Mouse (Mus musculus): ENCODE data around the gene Kcnk10. TPM values are rescaled to one million over a fixed set of nuclear protein-coding genes. Genes with fewer than 3 reads are reported as not detected.

Gene Kcnk10
- total RNA-seq, 2 experiments from 2014 or later = 0.09 TPM

DNA sequence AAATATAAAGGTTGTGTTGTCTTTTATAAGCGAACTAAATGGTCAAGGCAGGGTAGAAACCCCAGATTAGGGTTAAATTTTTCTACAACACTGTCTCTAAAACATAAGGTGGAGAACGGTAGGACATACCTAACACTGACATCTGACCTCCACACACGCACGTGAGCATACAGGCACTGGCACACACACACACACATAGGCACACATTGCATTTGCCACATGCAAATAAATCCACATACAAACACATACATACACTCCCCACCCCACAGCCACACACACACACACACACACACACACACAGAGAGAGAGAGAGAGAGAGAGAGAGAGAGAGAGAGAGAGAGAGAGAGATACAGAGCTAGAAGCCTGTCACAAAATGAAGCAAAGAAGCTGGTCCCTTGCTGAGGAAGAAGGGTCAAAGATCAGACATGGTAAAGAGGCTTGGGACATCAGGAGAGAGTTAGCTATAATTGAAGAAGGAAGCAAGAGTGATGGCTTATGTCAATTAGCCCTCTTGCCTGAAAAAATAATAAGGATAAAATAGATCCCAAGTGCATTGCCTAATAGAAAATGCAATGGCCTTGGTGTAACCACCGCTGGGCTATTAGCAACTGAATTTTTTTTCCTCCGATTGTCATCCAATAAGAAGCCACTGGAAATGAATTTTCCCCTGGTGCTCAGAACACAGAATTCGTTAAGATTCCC is 58.1 kb downstream of the Kcnk10 start:
- DNase-seq = no peak

DNA sequence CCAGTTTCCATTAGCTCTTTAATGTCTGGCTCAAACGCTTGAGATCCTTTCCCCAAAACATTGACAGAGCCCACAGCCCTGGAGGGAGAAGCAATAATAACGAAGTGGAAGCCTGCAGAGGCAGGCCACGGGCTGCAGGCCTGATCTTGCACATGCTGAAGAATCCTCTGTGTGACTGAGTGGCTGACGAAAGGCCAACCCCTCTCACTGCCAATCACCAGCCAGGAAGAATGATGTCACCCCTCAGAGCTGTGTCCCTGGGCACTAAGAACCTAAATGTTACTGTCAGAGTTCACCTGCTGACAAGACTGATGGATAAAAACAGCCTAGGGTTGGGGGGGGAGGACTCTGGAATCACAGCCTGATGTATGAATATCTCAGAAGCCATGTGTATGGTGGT is 72.5 kb downstream of the Kcnk10 start:
- no peak for DNase-seq

DNA sequence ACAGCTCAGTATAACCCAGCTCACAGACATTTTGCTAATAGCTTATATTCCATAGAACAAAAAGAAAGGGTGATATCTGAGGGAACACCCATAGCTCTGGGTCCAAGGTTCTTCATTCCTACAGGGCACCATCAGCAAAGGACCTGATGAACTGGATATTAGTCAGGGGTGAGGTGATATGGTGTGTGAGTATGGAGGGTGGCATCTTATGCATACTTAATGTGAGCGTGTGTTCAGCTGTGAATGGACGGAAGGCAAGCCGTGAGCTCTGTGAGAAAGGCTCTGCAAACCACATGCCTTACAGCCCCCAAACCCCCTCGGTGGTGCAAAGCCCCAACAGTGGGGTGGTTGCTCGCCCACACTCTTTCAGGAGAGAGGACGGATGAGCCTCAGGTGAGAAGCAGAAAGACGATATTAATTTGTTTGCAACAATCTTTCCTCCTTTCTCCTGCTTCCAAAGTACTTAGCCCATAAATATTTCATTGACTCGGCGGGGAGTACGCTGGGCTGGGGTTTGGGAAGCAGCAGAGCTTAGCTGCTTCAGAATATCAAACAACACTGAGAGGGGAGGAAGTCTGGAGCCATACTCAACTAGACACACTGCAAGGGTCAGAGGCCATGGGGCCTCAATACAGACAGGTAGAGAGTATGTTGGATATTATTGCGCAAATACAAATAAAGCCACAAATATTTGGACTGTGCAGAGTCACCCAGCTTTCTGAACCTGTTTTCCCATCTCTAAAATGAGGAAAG is 76.4 kb downstream of the Kcnk10 start:
- DNase-seq = no peak

DNA sequence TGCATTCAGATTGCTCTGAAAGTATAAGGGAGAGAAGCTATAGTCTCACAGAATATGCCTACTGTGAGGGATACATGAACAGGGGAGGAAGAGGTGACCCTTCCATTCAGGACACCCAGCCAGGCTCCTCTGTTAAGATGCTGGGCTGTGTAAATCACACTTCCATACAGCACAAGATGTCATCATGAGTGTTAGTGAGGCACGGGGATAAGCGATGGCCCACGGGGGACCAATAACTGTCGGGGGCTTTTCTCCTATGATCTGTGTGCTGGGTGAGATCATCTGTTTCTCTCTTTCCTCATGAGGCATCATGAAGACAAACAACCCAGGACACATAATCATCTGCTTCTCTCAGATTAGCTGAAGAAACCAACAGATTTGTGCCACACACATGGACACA is 77.1 kb downstream of the Kcnk10 start:
- DNase-seq = no peak

DNA sequence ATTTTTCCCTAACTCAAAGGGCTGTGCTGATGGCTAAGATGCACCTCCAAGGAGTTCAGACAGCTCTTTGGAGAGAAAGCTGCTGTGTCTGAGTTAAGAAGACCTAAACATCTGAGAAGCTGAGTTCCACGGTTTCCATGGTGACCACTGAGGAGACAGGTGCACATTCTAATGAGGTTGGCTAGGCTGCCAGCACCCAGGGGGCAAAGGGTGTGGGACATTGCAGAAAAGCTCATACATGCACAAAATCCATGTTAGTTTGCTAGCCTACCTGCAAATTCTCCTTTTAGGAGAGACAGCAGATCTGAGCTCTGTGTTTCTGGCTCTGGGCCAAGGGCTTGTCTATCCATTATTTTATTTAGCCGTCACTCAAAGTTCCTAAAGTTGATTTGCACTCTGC is 96.7 kb downstream of the Kcnk10 start:
- no peak for DNase-seq

DNA sequence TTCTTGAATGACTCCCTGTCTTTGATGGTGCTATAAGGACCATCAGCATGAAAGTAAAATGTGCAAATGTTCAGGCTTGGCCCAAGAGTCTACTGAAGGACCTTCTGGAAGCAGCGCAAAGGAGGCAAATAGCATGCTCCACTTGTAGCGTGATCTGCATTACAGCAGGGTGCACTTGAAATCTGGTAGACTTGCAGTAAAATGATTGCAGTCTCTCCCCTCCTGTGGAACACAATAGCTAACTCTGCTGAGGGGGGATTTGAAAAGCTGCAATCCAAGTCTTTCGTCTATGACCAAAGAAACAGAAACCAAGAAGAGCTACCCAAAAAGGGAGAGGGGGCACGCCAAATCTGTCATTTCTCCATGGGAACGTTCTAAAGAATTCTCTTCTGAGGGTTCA is 97.1 kb downstream of the Kcnk10 start:
- no peak for DNase-seq

DNA sequence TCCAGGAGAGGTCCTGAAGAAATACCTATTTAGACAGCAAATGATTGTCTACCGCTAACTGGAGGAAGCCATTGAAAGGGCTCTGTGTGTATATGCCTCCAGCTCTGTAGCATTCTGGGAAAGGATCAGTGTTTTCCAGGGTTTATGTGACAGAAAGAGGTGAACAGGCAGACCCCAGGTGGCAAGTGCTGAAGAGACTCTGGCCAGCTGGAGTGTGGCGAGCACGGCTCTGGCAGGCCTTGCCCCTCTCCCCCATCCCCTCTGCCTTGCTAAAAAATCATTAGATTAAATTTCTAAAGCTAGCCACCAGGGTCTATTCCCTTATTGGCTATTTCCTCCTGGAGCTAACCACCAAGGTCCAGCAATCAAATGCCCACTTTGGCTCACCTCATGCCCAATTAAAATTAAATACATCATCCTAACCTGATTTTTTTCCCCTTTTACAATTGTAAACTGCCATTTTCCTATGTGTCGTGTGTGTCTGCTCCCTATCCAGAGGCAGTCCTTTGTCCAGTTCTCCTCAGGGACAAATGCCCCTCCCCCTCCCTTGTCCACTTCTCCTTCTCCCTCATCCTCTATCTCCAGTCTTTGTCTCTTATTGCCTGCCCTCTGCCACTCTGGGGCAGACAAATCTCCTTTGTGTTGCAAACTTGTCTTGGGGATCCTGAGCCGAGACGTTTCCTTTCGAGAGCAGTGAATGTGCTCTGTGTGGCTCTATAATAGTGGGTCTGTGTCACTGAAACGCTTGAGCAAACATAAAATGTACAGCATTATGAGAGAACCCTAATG is 100.2 kb downstream of the Kcnk10 start:
- DNase-seq = no peak

DNA sequence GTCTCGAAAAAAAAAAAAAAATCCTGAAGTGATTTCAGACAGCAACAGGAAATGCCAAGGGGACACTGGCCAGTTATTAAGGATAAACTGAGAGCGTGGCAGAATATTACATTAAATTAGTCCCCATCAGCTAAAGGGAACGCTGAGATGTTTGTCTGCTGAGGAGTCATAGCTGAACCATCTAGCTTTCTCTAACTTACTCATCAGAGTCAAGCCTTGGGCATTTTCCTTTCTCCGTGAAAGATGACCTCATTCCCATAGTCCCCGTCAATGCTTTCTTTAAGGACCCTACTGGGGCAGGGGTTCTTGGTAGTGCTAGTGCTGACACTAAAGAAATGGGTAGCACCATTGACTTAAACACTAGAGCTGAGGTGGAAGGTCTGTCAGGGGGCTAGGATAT is 106.9 kb downstream of the Kcnk10 start:
- DNase-seq = no peak

DNA sequence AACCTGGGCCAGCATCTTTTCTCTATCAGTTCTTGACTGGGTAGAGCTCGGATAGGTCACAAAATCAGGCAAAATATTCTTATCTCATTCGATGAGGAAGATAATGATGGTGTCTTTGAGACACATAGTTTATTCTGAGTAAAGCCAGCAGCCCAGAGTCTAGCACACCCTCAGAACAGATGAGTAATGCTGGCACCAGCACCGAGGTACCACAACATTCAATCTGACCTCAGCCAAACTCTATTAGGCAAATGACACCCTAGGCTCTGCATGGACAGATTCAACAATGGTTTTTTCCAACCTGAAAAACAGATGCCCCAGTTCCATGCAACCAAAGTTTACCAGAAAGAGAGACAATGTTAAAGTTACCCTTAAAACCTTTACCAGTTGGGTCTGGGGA is 108.0 kb downstream of the Kcnk10 start:
- DNase-seq = no peak

DNA sequence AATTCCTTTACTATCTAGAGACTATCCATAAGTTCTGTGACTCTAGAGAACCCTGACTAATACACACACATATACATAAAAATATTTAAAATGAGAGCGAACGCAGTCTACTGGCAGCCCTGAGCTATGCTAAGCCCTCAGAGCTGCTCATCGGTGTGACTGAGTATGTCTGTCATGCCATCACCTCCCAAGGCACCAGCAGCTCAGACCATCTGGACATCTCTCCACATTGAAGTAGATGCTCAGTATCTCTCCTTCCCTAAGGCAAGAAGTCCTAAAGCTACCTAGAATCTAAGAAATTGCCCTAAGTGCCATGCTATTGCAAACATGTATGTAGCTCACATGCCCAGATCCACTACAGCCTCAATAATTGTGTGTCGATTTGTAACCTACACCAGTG is 110.3 kb downstream of the Kcnk10 start:
- no peak for DNase-seq

DNA sequence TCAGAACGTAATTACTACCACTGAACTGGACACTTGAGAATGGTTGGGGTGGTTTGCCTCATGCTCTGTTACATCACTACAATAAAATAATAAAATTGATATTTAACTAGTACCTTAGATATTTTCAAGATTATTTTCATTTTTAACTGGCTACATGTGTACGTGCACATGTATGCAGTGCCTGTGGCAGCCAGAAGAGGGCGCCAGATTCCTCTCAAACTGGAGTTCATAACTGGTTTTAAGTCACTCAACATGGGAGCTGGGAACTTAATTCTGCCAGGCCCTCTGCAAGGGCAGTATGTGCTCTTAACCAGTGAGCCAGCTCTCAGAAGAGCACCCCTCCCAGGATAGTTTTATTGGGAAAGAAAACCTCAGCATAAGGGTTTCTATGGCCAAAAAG is 118.2 kb downstream of the Kcnk10 start:
- DNase-seq = no peak

DNA sequence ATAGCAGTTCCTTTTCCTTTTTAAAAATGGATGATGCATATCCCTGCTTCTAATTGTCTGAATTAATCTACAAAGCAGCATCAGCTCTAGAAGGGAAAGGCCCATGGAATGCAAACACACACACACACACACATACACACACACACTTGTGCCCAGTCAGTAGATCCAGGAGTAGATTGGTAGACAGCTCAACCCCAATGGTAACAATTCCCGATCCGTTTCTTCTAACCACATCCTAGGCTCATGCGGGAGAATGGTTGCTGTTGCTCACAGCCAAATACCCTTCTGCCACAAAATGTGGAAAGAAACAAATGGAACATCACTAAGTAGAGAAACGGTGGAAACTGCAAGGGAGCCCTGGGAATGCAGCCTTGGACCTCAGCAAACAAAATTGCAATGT is 119.2 kb downstream of the Kcnk10 start:
- DNase-seq = no peak

DNA sequence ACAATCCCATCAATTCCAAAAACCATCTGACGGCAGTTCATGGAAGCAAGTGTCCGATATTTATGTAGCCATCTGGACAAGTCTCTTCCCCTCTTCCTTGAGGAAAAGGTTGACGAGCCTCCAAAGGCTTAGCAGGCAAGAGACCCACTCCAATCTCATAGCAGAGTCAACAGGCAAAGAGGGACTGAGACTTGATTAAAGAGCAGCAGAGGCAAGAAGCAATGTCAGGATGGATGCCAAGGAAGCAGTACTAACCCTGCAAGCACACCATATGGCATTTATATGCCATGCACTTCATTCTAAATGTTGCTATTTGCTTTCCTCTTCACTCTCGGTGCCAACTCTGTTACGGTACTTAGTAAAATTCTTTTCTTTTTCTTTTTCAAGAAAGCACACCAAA is 119.6 kb downstream of the Kcnk10 start:
- DNase-seq = no peak

DNA sequence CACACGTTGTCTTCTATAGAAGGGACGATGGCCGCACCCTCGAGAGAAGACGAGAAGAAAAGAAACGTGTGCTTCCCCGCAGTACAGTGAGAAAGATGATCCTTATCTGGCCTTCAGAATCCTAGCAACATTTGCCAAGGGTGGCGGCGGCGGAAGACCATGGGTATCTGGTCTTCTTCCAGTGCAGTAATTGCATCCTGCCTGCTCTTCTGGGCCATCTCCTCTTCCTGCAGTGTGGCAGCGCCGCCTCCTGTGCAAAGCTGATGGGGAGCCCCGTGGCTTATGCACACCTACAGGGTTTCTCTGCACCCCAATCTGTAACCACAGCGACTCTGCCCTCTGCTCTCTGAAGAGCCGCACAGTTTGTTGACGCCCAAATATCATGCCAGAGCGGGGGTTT is 124.9 kb downstream of the Kcnk10 start:
- DNase-seq = no peak

DNA sequence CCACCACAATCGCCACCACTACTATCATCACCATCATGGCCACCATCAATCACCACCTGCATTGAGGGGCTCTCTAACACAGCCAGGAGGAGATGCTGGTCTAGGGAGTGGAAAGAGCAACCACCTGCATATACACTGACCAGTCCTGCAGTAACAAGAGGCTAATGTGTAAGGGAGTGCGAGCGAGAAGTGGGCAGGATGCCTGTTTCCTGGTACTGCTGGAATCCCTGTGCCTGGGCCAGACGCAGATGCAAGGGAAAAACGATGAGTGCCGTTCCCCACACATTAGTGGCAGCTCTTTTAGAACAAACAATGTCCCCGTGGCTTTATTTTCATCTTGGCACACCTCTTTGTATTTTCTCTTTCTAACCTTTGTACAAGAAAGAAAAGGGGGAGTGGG is 125.5 kb downstream of the Kcnk10 start:
- no peak for DNase-seq

DNA sequence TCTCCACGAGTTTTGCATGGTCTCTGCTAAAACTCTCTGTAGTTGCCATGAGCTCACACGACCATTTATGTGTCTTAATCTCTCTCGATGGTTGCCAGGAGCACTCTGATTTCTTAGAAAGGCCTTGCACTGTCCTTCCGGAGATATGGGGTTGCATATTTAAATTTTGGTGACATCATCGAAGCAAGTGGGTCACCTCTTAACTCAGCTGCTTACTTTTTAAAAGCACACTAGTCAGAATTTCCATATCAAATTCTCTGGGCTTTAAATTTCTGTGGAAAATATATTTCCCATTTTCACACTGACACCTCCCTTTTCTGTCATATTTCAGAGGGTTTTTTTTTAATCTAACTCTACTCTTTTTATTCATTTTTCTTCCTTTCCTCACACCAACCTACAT is 132.5 kb downstream of the Kcnk10 start:
- DNase-seq = no peak

DNA sequence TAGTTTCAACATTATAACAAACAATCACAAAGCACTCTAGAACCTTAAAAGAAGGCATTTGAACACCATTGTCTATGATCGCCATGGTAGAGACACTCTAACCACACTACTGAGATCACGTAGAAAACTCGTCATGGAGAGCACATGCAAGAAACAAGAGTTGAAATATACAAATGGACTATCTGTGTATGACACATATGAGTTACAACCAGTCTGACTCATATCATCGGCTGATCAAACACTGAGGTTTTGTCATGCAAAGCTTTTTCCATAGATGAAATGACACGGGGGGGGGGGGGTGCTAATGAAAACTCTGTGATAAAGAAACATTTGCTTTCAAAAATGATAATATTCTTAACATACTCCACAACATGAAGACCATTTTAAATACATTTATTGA is 133.2 kb downstream of the Kcnk10 start:
- no peak for DNase-seq

DNA sequence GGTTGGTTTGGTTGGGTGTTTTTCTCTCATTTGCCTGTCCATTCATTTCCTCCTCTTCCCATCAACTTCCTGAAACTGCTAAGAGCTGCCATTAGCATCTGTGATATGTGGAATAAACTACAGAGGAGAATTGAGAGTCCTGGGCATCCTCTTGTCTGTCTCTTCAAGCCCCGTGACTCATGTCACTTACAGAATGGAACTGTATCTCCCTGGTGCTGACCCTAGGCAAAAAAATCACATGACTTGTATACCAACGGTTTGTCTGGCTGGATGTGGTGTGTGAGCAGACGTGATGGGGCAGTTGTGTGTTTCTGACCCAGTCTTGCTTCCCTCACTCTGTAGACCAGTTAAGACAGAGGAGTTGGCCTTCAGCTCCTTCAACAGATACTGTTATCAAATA is 134.4 kb downstream of the Kcnk10 start:
- no peak for DNase-seq

DNA sequence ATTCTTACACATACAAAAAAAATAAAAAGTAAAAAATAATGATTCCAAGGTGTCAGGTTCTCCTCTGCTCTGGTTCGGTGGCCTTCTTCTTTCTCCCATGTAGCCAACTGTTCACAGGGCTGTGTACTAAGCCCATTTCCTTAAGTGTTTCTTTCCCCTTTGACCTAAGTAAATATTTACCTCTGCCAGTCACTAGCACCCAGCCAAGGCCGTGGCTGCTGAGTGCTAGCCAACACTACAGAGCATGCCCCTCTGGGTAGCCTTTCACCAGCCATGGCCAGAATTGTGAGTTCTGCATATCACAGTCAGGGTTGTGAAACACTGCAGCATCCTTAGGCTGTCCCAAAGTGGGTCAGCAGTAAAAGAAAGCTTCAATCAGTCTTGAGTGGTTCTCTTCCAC is 140.0 kb downstream of the Kcnk10 start:
- no peak for DNase-seq

DNA sequence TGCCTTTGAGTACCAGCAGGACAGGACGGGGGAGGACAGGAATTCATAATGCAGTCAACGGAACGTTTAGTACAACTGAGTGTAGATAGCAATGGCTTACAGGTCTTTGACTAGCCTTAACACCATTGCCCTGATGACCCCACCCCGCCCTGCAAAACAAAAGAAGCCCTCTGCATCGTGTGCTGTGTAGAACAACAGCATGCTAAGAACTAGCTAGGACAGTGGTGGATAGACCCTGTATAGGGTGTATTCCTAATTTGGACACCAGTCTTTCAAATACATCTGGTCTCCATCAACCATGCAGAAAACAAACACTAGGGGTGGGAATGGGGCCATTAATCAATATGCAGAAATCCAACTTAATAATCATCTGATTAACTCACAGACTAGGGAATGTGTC is 147.4 kb downstream of the Kcnk10 start:
- no peak for DNase-seq

DNA sequence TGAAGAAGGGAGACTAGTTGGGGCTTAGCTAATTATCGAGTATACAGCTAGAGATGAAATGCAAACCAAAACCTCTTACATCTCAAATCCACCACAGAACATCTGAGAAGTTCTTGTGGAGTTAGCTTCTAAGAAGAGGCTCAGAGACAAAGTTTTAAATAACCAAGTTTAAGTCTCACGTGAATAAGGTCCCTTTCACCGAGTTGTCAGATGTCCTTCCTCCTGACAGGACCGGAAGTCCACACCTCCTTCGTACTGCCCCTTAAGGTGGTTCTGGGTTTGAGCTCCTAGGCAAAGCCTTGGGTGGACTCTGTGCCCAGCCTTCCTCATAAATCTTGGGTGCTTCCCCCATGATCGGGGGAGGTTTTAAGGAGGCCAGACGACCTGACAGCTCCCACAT is 156.8 kb downstream of the Kcnk10 start:
- DNase-seq = no peak

DNA sequence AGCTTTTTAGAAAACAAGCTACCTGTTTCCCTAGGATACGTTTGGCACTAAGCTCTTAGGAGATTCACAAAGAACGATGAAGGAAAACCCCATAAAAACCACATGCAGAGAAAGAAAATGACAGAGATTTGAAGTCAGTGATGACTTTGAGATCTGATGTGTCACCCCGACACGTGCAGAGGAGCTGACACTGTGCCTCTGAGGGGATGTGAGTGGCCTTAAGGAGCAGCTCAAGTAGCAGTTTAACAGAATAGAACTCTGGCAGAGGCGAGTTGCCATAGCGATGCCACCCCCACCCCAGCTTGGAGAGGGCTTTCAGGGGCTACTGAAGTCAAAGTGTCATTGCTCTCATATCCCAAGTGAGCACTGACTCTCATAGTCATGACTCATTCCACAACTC is 158.3 kb downstream of the Kcnk10 start:
- DNase-seq = no peak

DNA sequence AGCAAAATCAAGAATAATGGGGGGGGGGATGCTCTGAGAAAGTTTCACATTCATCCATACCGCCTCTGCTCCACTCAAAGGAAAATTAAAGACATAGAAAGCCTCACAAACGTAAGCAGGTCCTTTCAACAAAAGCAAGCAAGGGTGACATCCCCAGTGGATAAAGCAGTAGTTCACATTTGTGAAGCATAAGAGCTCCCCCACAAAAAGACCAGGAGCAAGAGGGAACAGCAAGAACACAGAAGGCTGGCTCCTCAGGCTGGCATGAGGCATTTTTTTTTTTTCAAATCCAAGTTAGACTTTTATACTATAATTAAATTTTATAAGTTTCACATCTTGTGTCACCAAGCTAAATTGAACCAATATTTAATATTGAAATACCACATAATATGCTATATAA is 168.5 kb downstream of the Kcnk10 start:
- DNase-seq = no peak

DNA sequence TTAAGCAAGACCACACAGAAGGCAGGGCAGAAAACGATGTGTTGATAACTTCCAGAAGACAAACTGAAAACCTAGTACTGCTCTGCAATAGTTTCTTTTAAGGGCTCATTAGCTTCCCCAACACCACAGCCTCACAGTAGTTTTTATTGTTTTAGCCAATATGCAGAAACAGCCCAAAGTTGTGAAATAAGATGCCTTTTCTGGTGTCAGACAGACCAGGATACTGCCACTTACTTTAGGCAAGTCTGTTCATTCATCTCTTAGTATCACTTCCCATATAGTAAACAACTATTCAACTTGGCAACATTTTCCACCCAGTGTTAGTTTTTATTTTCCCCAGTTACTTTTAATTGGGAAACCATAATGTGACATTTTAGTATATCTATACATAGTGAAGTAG is 171.5 kb downstream of the Kcnk10 start:
- DNase-seq = no peak
